8 mouse cellular contexts compared by ENCODE assay signal in the genomic region with DNA sequence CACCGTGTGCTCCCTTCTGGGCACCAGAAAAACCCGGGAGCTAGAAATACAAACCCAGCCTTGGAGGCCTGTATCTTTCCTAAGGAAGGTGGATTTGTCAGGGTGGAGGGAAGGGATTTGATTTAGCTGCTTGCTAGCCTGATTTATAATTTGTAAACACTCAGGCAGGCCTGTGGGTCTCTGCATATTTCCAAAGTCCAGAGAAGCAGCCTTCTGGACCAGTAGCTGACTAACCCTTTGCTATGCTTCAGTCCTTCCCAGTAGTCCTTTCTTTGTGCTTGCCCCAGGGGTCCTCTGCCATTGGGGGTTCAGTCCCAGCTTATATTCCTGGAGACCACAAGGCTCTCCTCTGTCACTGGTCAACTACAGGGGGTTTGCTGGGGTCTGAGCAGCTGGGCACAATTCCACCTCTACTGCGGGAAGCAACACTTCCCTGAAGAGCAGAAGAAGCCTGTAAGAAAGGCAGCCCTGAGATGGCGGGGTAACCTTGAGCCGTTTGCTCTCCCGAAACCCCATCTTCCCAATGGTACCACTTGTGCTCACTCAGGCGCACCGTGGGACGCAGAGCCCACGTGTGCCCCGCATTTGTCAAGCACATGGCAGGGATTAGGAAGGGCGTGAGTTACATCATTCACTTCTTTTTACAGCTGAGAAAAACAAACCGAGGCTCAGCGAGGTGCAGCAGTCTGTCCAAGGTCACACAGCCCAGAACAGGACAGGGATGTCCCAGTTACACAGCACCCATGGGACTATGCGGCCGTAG.
DNase-seq lines count a peak whose midpoint lies in the region; ATAC-seq lines count a peak whose summit lies in the region.

No protein-coding gene starts in this region.

- no peak for ATAC-seq in forebrain, embryonic 16.5 days

- H3K27ac ChIP-seq in heart, embryonic 10.5 days = peak overlapping the region; percentile 94
- H3K27ac ChIP-seq in forebrain, embryonic 16.5 days (ENCODE audit: low read length) = peak overlapping the region; percentile 100
- H3K27ac ChIP-seq in limb, embryonic 10.5 days = peak overlapping the region; percentile 94

- no peaks in the 10 kb centered on the region for H3K9me3 ChIP-seq in heart, embryonic 10.5 days
- H3K9me3 ChIP-seq in forebrain, embryonic 16.5 days (ENCODE audit: control insufficient read depth, low read length) = no peaks in the 10 kb centered on the region
- H3K9me3 ChIP-seq in limb, embryonic 10.5 days (replicated peaks) = no peaks in the 10 kb centered on the region

- peaks cover 79% of the 10 kb centered on the region for H3K4me1 ChIP-seq in heart, embryonic 10.5 days
- H3K4me1 ChIP-seq in forebrain, embryonic 16.5 days (replicated peaks; ENCODE audit: control insufficient read depth, insufficient read depth, low read length) = peaks cover 73% of the 10 kb centered on the region
- H3K4me1 ChIP-seq in limb, embryonic 10.5 days = peaks cover 96% of the 10 kb centered on the region

- peak overlapping the region; percentile 53 for H3K9ac ChIP-seq in forebrain, embryonic 16.5 days (replicated peaks; ENCODE audit: low read depth, low read length)

- H3K4me3 ChIP-seq in heart, embryonic 10.5 days = peak overlapping the region; percentile 51
- H3K4me3 ChIP-seq in forebrain, embryonic 16.5 days (replicated peaks; ENCODE audit: low read length) = peak overlapping the region; percentile 3; the same call in 1 of the 2 replicates
- peak overlapping the region; percentile 43 for H3K4me3 ChIP-seq in limb, embryonic 10.5 days

- H3K27me3 ChIP-seq in heart, embryonic 10.5 days (ENCODE audit: insufficient read depth, poor library complexity, severe bottlenecking) = no peaks in the 10 kb centered on the region
- no peaks in the 10 kb centered on the region for H3K27me3 ChIP-seq in forebrain, embryonic 16.5 days (replicated peaks; ENCODE audit: control insufficient read depth, insufficient read depth, low read length)
- H3K27me3 ChIP-seq in limb, embryonic 10.5 days (ENCODE audit: low read depth, poor library complexity, severe bottlenecking) = no peaks in the 10 kb centered on the region

- peak overlapping the region; percentile 81 for H3K4me2 ChIP-seq in forebrain, embryonic 16.5 days (ENCODE audit: low read length)

- H3K36me3 ChIP-seq in heart, embryonic 10.5 days = no peaks in the 10 kb centered on the region
- H3K36me3 ChIP-seq in forebrain, embryonic 16.5 days (ENCODE audit: control insufficient read depth, insufficient read depth) = no peaks in the 10 kb centered on the region
- no peaks in the 10 kb centered on the region for H3K36me3 ChIP-seq in limb, embryonic 10.5 days

- 10% methylated on average over 16 of the region's 16 CpGs for WGBS in heart, embryonic 10.5 days
- 4% methylated on average over 16 of the region's 16 CpGs for WGBS in forebrain, embryonic 16.5 days
- WGBS in limb, embryonic 10.5 days = 6% methylated on average over 16 of the region's 16 CpGs

- DNase-seq in heart, embryonic 10.5 days (ENCODE audit: low spot score) = no peak
- no peak for DNase-seq in heart, adult 8-10 months (ENCODE audit: low spot score)
- DNase-seq in MN1 (ENCODE audit: low spot score) = peak; percentile 60
- no peak for DNase-seq in limb, embryonic 10.5 days (ENCODE audit: low spot score)
- peak; percentile 49 for DNase-seq in neural tube, embryonic 10.5 days (ENCODE audit: extremely low spot score, low spot score)
- no peak for DNase-seq in gastrocnemius, adult 8-10 months (ENCODE audit: low spot score in 2 of 2)
- no peak for DNase-seq in urinary bladder, postnatal 10 days (ENCODE audit: low spot score)

Comparison
In these comparisons a context has a peak if more than half of its experiments do, and no peak if none do; other contexts are left out.
1. DNase-seq: peak in MN1 (single experiment) and neural tube, embryonic 10.5 days (single experiment); none in heart, embryonic 10.5 days (single experiment), heart, adult 8-10 months (single experiment), limb, embryonic 10.5 days (single experiment), gastrocnemius, adult 8-10 months (0 of 2) and urinary bladder, postnatal 10 days (single experiment).
2. Peak in every context shown above with its lines, with median percentiles within 50 percentile points of each other: H3K27ac ChIP-seq and H3K4me3 ChIP-seq.